Mouse (Mus musculus) right cerebral cortex, postnatal 14 days (tissue): ENCODE results near the gene Hax1.
A peak's percentile ranks its signal among the peaks of the same experiment; 100 is the strongest.

ENCODE experiments used
- DNase-seq: peaks from one replicate; pipeline ENCODE4 v3.0.0; 2022

Hax1 gene

GRCm38 (mm10) chr3:89998612-89999054 lies at the start of gene Hax1:
Gene Hax1, minus strand, starts transcription at chr3:89998780.
- peak; percentile 96 for DNase-seq

GRCm38 (mm10) chr3:90036263-90036662 lies 37.7 kb upstream of the Hax1 start:
- DNase-seq: no peak

- no peak for DNase-seq
These were observed 36.1 kb upstream of the Hax1 start for GRCm38 (mm10) chr3:90034653-90035052.

GRCm38 (mm10) chr3:90016626-90017025 lies 18.0 kb upstream of the Hax1 start:
- no peak for DNase-seq

GRCm38 (mm10) chr3:90010291-90010690 lies 11.7 kb upstream of the Hax1 start:
- no peak for DNase-seq

- no peak for DNase-seq
These were observed 5.7 kb upstream of the Hax1 start for GRCm38 (mm10) chr3:90004091-90004796.

GRCm38 (mm10) chr3:89999830-90000229 lies 1.2 kb upstream of the Hax1 start:
- no peak for DNase-seq

- DNase-seq: no peak
These were observed 510 bp upstream of the Hax1 start for GRCm38 (mm10) chr3:89999090-89999489.

- peak; percentile 18 for DNase-seq
These were observed 637 bp downstream of the Hax1 start for GRCm38 (mm10) chr3:89997791-89998495.

GRCm38 (mm10) chr3:89994807-89995515 lies 3.6 kb downstream of the Hax1 start:
- no peak for DNase-seq

GRCm38 (mm10) chr3:89987822-89988221 lies 10.8 kb downstream of the Hax1 start:
- DNase-seq: no peak

GRCm38 (mm10) chr3:89987211-89987610 lies 11.4 kb downstream of the Hax1 start:
- no peak for DNase-seq

- no peak for DNase-seq
These were observed 16.2 kb downstream of the Hax1 start for GRCm38 (mm10) chr3:89982426-89982825.

GRCm38 (mm10) chr3:89976859-89977258 lies 21.7 kb downstream of the Hax1 start:
- no peak for DNase-seq

- no peak for DNase-seq
These were observed 30.1 kb downstream of the Hax1 start for GRCm38 (mm10) chr3:89968509-89968908.

- no peak for DNase-seq
These were observed 31.6 kb downstream of the Hax1 start for GRCm38 (mm10) chr3:89966946-89967345.

- DNase-seq: no peak
These were observed 32.6 kb downstream of the Hax1 start for GRCm38 (mm10) chr3:89965972-89966371.

GRCm38 (mm10) chr3:89965557-89965956 lies 33.0 kb downstream of the Hax1 start:
- DNase-seq: no peak

- peak; percentile 65 for DNase-seq
These were observed 34.4 kb downstream of the Hax1 start for GRCm38 (mm10) chr3:89963926-89964739.

- peak; percentile 68 for DNase-seq
These were observed 35.3 kb downstream of the Hax1 start, which contains the start of gene Atp8b2 for GRCm38 (mm10) chr3:89963221-89963763. Gene Atp8b2, minus strand, starts transcription at chr3:89963508.

- DNase-seq: peak; percentile 43
These were observed 35.8 kb downstream of the Hax1 start for GRCm38 (mm10) chr3:89962751-89963220.

- no peak for DNase-seq
These were observed 36.4 kb downstream of the Hax1 start for GRCm38 (mm10) chr3:89962059-89962750.
